38 mouse cellular contexts compared by ENCODE assay signal in the genomic region with DNA sequence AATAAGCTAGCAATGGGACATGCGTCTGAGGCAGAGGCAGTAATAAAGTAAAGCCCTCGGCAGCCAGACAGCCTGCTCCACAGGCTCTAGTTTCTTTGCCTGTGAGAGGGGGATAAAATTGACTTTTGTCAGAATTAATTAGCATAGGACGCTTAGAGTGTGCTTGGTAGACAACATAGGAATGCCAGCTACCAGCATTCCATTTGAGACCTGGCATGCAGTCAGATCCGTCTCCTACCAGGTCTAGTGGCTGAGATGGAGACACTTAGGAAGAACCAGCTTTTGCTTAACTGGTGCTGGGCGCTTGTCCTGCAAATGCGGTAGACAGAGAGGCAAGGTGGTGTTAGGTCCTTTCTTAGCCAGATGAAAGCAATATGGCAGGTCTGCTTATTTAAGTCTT. TPM values are rescaled to one million over a fixed set of nuclear protein-coding genes. Genes with fewer than 3 reads are reported as not detected.
A peak's percentile ranks its signal among the peaks of the same experiment; 100 is the strongest.
DNase-seq lines count a peak whose midpoint lies in the region; ATAC-seq lines count a peak whose summit lies in the region.
"Had no signal": no experiment of that assay in that cellular context is flagged by ENCODE, and none has a peak within 500 bp of the region (broad histone marks: within the 10 kb centered on the region; RNA-seq: fewer than 3 reads in every experiment).

No protein-coding gene starts in this region.

- 48% methylated on average over 6 of the region's 6 CpGs for WGBS in heart, embryonic 16.5 days
- WGBS in midbrain, embryonic 16.5 days, result 62% methylated on average over 6 of the region's 6 CpGs

- H3K36me3 ChIP-seq in heart, embryonic 16.5 days (ENCODE audit: control insufficient read depth, insufficient read depth), result no peaks in the 10 kb centered on the region
- H3K36me3 ChIP-seq in midbrain, embryonic 16.5 days (ENCODE audit: control insufficient read depth, insufficient read depth, low read length), result no peaks in the 10 kb centered on the region
- H3K36me3 ChIP-seq: embryonic facial prominence, embryonic 13.5 days; kidney, embryonic 15.5 days; lung, embryonic 15.5 days; midbrain, embryonic 10.5 days; midbrain, embryonic 15.5 days had no signal

- peak; percentile 64 to 72 for DNase-seq in cerebellum, postnatal 10 days
- no peak for DNase-seq in cerebellum, adult 11-12 months
- DNase-seq in heart, adult 18-20 months, result no peak
- peak; percentile 33 for DNase-seq in lung, postnatal 10 days
- no peak for DNase-seq in lung, postnatal 14 days
- peak; percentile 37 for DNase-seq in lung, postnatal 36 days
- DNase-seq: adrenal gland, postnatal 14 days; embryo, embryonic 11 days; gastrocnemius, adult 2 months; gastrocnemius, postnatal 36 days; heart, postnatal 14 days; kidney, adult 18-20 months; liver; right cerebral cortex, postnatal 4 days; thymus, postnatal 4 days had no signal

- no peak overlapping the region; the same call in 1 of the 2 replicates for H3K9ac ChIP-seq in heart, embryonic 16.5 days (ENCODE audit: low read length)
- no peak overlapping the region for H3K9ac ChIP-seq in midbrain, embryonic 16.5 days (ENCODE audit: low read depth, low read length)
- H3K9ac ChIP-seq: embryonic facial prominence, embryonic 13.5 days; kidney, embryonic 15.5 days; liver, embryonic 14.5 days; lung, embryonic 15.5 days; midbrain, embryonic 15.5 days had no signal

- peaks cover 9% of the 10 kb centered on the region for H3K4me1 ChIP-seq in heart, embryonic 16.5 days (ENCODE audit: control insufficient read depth, insufficient read depth, low read length)
- H3K4me1 ChIP-seq in midbrain, embryonic 16.5 days (ENCODE audit: control insufficient read depth, insufficient read depth, low read length), result no peaks in the 10 kb centered on the region
- H3K4me1 ChIP-seq: kidney, embryonic 15.5 days; midbrain, embryonic 15.5 days had no signal

- H3K9me3 ChIP-seq in heart, embryonic 16.5 days (replicated peaks; ENCODE audit: control insufficient read depth, low read length), result peaks cover 6% of the 10 kb centered on the region
- no peaks in the 10 kb centered on the region; the same call in 1 of the 2 replicates for H3K9me3 ChIP-seq in midbrain, embryonic 16.5 days (replicated peaks; ENCODE audit: control insufficient read depth, low read length, poor library complexity, severe bottlenecking)
- H3K9me3 ChIP-seq: kidney, embryonic 15.5 days; lung, embryonic 15.5 days; midbrain, embryonic 10.5 days; midbrain, embryonic 15.5 days had no signal

- no peak overlapping the region for H3K4me2 ChIP-seq in heart, embryonic 16.5 days (ENCODE audit: low read depth, low read length)
- H3K4me2 ChIP-seq in midbrain, embryonic 16.5 days (ENCODE audit: low read length), result no peak overlapping the region
- H3K4me2 ChIP-seq: embryonic facial prominence, embryonic 13.5 days; kidney, embryonic 15.5 days; lung, embryonic 15.5 days; midbrain, embryonic 15.5 days had no signal

- H3K27me3 ChIP-seq in heart, embryonic 16.5 days (ENCODE audit: control insufficient read depth, insufficient read depth, low read length), result no peaks in the 10 kb centered on the region
- no peaks in the 10 kb centered on the region for H3K27me3 ChIP-seq in midbrain, embryonic 16.5 days (ENCODE audit: control insufficient read depth, insufficient read depth, low read depth, low read length)
- H3K27me3 ChIP-seq: embryonic facial prominence, embryonic 13.5 days; kidney, embryonic 15.5 days; lung, embryonic 15.5 days; midbrain, embryonic 15.5 days had no signal

- 0 out of 2 replicates have a peak, but pooled peaks have one; percentile 32 for ATAC-seq in heart, embryonic 16.5 days (replicated peaks; ENCODE audit: extremely low read depth, insufficient read depth, low FRiP score)
- no peak for ATAC-seq in midbrain, embryonic 16.5 days
- ATAC-seq: forebrain, embryonic 16.5 days; hindbrain, embryonic 16.5 days; midbrain, embryonic 15.5 days had no signal

- 0 out of 2 replicates have a peak overlapping the region, but pooled peaks have one; percentile 21 for H3K27ac ChIP-seq in heart, embryonic 16.5 days (ENCODE audit: low read length)
- H3K27ac ChIP-seq in midbrain, embryonic 16.5 days (ENCODE audit: low read length), result no peak overlapping the region
- H3K27ac ChIP-seq: embryonic facial prominence, embryonic 13.5 days; gastrocnemius, adult 2 months; kidney, embryonic 15.5 days; liver, embryonic 14.5 days; lung, embryonic 15.5 days; midbrain, embryonic 10.5 days; midbrain, embryonic 15.5 days had no signal

- no peak overlapping the region for H3K4me3 ChIP-seq in heart, embryonic 16.5 days (ENCODE audit: low read length)
- H3K4me3 ChIP-seq in midbrain, embryonic 16.5 days (ENCODE audit: low read depth, low read length), result no peak overlapping the region
- H3K4me3 ChIP-seq: embryonic facial prominence, embryonic 13.5 days; erythroblast, embryonic 14.5 days; gastrocnemius, adult 2 months; kidney, embryonic 15.5 days; lung, embryonic 15.5 days; midbrain, embryonic 10.5 days; midbrain, embryonic 15.5 days had no signal

RNA-seq across cellular contexts. Expression of gene Cdrt4, which starts 27.9 kb away (rescaled TPM):
- polyA plus RNA-seq in heart, embryonic 16.5 days (2015; fragmentation: Nextera tagmentation; extraction: Ambion mirVana), result 0.41 TPM in 1 of 2 replicates, not detected in the other
- total RNA-seq in heart, adult 18-20 months (2021), result not detected
- not detected in 2 replicates for polyA plus RNA-seq in midbrain, embryonic 16.5 days (2015; fragmentation: Nextera tagmentation; extraction: Ambion mirVana)
- total RNA-seq: adrenal gland, postnatal 14 days; gastrocnemius, adult 2 months; gastrocnemius, postnatal 36 days; heart, adult 8-10 months; heart, postnatal 14 days; layer of hippocampus, adult 18-20 months; layer of hippocampus, postnatal 10 days; left cerebral cortex, adult 18-20 months; left cerebral cortex, postnatal 14 days; megakaryocyte progenitor cell, adult 5-6 weeks; MEL had no signal
- polyA plus RNA-seq: erythroblast, embryonic 14.5 days; forebrain, embryonic 11.5 days; forebrain, embryonic 16.5 days; hindbrain, embryonic 11.5 days; kidney, embryonic 15.5 days; liver, embryonic 14.5 days; midbrain, embryonic 10.5 days; midbrain, embryonic 15.5 days; neural tube, embryonic 11.5 days; spleen, adult 2 months; thymus, postnatal 0 days had no signal

Comparison
In these comparisons a context has a peak if more than half of its experiments do, and no peak if none do; other contexts are left out.
1. DNase-seq: peak in cerebellum, postnatal 10 days (2 of 2), lung, postnatal 10 days (single experiment) and lung, postnatal 36 days (single experiment); none in cerebellum, adult 11-12 months (single experiment), heart, adult 18-20 months (0 of 2) and lung, postnatal 14 days (single experiment).